Mouse (Mus musculus): ENCODE measurements at regions not wholly inside any gene's neighbourhood (a gene's known extent, or its start where the extent isn't known, plus 50 kb on each side); places are given as distances from the start of the nearest gene placed in this dataset.
A peak's percentile ranks its signal among the peaks of the same experiment; 100 is the strongest.

GRCm38 (mm10) chr1:21132340-21132739 lies 53.3 kb upstream of the Tram2 start:
- no peak for DNase-seq (ENCODE audit: low read depth in 2 of 2, low spot score in 2 of 2)

GRCm38 (mm10) chr1:21146961-21147360 lies 67.9 kb upstream of the Tram2 start:
- no peak for DNase-seq (ENCODE audit: low read depth in 2 of 2, low spot score in 2 of 2)

GRCm38 (mm10) chr1:21161742-21162141 lies 56.6 kb upstream of the Tmem14a start:
- DNase-seq (ENCODE audit: low read depth in 2 of 2, low spot score in 2 of 2) = peak; percentile 48 to 58

GRCm38 (mm10) chr1:21166287-21166733 lies 52.1 kb upstream of the Tmem14a start:
- DNase-seq (ENCODE audit: low read depth in 2 of 2, low spot score in 2 of 2) = peak; percentile 39 to 59

- DNase-seq (ENCODE audit: low read depth in 2 of 2, low spot score in 2 of 2) = no peak
Measured at GRCm38 (mm10) chr1:21166762-21167161, 51.6 kb upstream of the Tmem14a start.
